Mouse (Mus musculus) thymus, adult 2 months (tissue): ENCODE data around the gene Baz2a.
"Not testable (repeated sequence)": the region's sequence is repeated elsewhere in the genome, so short reads cannot be mapped to it uniquely, and the experiment has no call there.

Source experiments
- CTCF ChIP-seq: fragments of 200-500 bp; IDR thresholded peaks from 2 replicates; pipeline ENCODE4 v1.5.1; 2012; ENCODE audit warnings: mild to moderate bottlenecking, control low read depth, low read length, moderate library complexity, borderline replicate concordance; ENCODE audit not compliant: control insufficient read depth, poor library complexity, insufficient read depth; ENCODE audit errors: extremely low read depth
- POLR2A ChIP-seq: fragments of 200-500 bp; IDR thresholded peaks from 2 replicates; pipeline ENCODE4 v1.6.1; 2012; ENCODE audit warnings: mild to moderate bottlenecking, low read length, control low read depth, moderate library complexity; ENCODE audit not compliant: control insufficient read depth, poor library complexity, insufficient read depth; ENCODE audit errors: extremely low read depth

GRCm38 (mm10) chr10:128070432-128070831 lies 20.9 kb upstream of the Baz2a start:
- TF ChIP-seq CTCF, POLR2A: not testable (repeated sequence)
